Mouse (Mus musculus) brown adipose tissue, adult 24 weeks (tissue): ENCODE data around the gene As3mt. TPM values are rescaled to one million over a fixed set of nuclear protein-coding genes. Genes with fewer than 3 reads are reported as not detected.
"Not testable (repeated sequence)": the region's sequence is repeated elsewhere in the genome, so short reads cannot be mapped to it uniquely, and the experiment has no call there.

Experiments used
- H3K27ac ChIP-seq: fragments of 200-500 bp; replicated peaks from 2 replicates; pipeline ENCODE4 v1.5.1; 2012; ENCODE audit warnings: low read depth, mild to moderate bottlenecking, low read length
- H3K4me1 ChIP-seq: fragments of 200-500 bp; 2 replicates; pipeline ENCODE4 v1.6.1; 2012; ENCODE audit warnings: low read length, mixed read lengths; ENCODE audit not compliant: control insufficient read depth, insufficient read depth, insufficient read length
- H3K4me3 ChIP-seq: fragments of 200-500 bp; 2 replicates; pipeline ENCODE4 v1.5.1; 2012; ENCODE audit warnings: low read depth, mild to moderate bottlenecking, low read length, moderate library complexity; ENCODE audit not compliant: insufficient read depth
- polyA plus RNA-seq: library from polyadenylated mRNA; stranded (reverse); fragments of >200 nt; gene quantifications from 2 replicates; pipeline ENCODE4 v1.2.4, GENCODE M21; 2012; ENCODE audit not compliant: missing spikeins, insufficient read depth, insufficient read length

The As3mt gene
- polyA plus RNA-seq, 1 experiment: 13.3 TPM

DNA sequence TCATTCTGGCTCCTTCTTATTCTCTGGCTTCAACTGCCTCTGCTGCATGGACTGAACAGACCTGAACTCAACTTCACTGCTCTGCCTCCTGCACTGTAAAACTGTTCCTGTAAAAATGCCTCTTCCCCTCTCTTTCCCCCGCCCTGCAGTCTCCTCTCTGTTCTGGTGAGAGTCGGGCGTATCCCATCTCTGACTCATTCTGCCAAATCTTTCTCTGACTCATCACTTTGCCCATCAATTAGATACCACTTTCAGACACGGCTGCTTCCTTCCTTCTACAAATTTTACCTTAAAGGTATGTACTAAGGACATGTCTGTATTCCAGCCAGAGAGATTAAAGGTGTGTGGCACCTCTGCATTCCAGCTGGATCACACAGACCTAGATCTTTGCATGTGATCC, 10.9 kb downstream of the As3mt start:
- H3K27ac ChIP-seq: no peak overlapping the region
- no peak overlapping the region for H3K4me3 ChIP-seq
- H3K4me1 ChIP-seq: no peaks in the 10 kb centered on the region; the same call in 1 of the 2 replicates

DNA sequence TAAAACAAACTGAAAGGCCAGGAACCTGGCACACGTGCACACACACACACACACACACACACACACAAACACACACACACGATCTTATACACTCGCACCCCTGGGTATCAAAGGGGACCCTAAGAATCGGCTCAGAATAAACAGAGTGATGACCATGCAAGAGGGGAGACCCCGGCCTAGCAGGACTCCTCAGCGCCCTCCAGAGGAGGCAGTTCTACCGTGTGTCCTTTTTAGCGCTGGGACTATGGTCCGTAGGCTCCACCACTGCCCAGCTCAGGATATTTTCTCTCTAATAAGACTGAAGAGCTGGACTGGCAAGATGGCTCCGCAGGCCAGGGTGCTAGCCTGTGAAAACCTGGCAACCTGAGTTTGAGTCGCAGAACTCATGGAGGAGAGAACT, 17.2 kb downstream of the As3mt start:
- Histone ChIP-seq H3K4me1 (no peaks in the 10 kb centered on the region; the same call in 1 of the 2 replicates), H3K4me3 (no peak overlapping the region), H3K27ac (no peak overlapping the region)

DNA sequence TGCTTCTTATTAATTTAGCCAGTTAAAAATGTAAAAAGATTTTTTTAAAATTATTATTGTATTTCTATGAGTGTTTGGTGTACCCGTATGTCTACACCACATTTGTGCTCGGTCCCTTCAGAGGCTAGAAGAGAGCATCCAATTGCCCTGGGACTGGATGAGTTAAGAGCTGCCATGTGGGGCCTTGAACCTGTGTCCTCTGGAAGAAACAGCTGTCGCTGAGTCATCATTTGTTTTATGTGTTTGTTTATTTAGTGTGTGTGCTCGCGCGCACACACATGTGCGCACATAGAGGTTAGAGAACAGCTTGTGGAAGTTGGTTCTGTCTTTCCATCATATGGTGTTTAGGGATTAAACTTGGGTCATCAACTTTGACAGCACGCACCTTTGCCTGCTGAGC, 18.9 kb downstream of the As3mt start:
- H3K27ac ChIP-seq: no peak overlapping the region
- H3K4me1 ChIP-seq: no peaks in the 10 kb centered on the region; the same call in 1 of the 2 replicates
- H3K4me3 ChIP-seq: no peak overlapping the region

DNA sequence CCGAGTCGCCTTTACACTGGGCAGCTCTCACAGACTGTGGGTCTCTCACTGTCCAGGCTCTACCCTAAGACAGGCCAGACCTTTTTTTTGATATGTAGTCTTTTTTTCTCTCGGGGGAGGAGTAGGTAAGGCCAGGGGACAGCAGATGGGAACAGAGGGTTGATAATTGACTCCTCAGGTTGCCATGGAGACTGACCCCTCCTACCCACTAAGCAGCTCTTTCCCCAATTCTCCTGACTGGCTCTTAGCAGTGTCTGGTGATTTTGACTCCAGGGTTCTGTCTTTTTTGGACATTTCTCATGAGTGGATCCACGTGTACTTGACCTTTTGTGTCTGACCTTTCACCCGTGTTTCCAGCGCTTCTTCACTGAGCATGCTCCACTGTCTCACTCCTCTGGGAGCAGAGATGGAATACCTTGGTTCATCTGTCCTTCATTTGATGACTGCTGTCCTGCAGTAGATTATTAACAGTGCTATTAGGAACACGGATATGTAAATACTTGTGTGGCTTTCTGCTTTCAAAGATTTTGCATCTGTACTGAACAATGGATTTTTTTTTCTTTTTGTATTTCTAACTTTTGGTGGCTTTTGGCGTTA, 20.0 kb downstream of the As3mt start:
- no peaks in the 10 kb centered on the region for H3K4me1 ChIP-seq
- H3K4me3 ChIP-seq: no peak overlapping the region
- H3K27ac ChIP-seq: no peak overlapping the region

DNA sequence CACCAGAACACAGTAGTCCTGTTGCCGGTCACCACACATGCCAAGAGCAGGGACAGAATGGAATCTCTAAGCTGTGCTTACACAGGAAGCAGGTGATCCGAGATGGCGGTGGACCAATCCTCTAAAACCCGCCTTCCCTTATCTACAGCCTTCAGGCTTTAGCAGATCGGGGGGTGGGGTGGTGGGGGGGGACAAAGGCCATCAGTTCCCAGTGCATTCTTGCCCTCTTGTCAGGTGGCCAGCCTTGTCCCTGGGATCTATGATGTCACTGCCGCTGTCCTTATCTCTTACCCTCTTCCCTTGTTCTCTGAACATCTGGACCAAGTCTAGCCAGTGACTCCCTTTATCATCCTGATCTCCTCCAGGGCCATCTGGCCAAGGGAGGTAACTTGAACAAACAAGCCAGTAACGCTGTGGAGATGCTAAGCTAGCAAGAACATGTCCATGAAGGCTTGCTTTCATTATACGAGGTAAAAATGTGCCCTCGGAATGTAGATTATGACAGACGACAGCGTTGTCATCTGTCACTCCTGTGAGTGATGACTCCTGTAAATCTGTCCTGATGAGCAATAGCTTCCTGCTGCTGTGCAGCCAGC, 20.8 kb downstream of the As3mt start:
- Histone ChIP-seq H3K4me1 (no peaks in the 10 kb centered on the region), H3K4me3 (no peak overlapping the region), H3K27ac (no peak overlapping the region)

DNA sequence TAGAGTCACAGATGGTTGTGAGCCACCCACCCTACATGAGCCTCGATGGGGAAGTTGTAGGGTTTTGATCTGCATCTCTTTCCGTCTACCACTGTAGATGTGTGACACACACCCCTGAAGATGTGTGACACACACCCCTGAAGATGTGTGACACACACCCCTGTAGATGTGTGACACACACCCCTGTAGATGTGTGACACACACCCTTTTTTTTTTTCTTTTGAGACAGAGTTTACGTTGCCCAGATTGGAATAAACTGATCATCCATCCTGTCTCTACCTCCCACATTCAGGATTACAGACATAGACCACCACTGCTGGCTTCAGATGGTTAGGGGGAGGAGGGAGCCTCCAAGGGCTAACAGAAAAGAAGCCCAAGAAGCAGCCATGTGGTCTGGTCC, 21.7 kb downstream of the As3mt start:
- Histone ChIP-seq H3K4me3 (no peak overlapping the region), H3K4me1 (no peaks in the 10 kb centered on the region), H3K27ac (no peak overlapping the region)

DNA sequence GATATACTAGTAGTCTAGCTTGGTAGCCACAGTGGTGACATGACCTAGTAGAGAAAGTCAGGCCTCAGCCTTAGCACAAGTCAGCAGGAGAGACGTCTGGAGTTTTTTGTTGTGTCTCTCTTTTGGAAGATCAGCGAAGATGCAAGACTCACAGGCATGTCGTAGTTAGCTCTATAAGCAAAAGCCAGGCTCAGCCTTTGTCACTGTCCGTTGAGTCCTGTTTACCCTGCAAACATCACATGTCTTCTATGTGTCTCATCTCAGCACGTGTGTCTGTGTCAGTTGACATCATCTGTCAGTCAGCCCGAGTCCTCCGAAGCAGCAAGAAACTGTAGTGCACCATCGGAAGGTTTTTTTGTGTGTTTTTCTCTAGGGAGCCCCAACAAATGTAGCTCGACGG, 24.1 kb downstream of the As3mt start:
- Histone ChIP-seq H3K4me3 (no peak overlapping the region), H3K4me1 (no peaks in the 10 kb centered on the region), H3K27ac (no peak overlapping the region)

DNA sequence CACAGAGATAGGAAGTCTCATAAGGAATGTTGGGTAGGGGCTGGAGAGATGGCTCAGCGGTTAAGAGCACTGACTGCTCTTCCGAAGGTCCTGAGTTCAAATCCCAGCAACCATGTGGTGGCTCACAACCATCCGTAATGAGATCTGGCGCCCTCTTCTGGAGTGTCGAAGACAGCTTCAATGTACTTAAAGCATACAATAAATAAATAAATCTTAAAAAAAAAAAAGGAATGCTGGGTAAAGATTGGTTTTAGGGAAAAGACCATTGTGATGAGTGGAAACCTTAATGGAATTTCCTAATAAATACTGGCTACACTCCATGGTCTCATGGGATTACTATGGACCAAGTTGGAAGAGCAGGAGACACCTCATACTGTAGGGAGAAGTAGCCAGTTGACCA, 25.4 kb downstream of the As3mt start:
- H3K4me1 ChIP-seq, H3K4me3 ChIP-seq, H3K27ac ChIP-seq: not testable (repeated sequence)

DNA sequence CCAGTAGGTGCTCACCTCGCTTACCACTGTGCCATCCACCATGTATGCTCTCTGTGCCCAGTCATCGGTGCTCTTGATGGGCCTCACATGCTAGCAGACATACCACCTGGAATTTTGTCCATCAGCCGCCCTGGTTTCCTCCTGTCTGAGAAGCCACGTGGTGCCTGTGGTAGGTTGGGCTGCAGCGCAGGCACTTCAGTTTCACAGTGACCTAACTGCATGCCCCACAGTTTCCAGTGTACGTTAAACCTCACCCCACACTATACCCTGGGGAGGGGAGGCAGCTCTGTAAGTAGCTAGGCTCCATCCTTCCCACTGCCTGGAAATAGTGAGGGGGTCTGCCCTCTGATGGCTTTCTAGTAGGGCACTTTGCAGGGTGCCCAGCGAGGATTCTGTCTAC, 26.4 kb downstream of the As3mt start:
- Histone ChIP-seq H3K4me3 (no peak overlapping the region), H3K27ac (no peak overlapping the region), H3K4me1 (no peaks in the 10 kb centered on the region)

DNA sequence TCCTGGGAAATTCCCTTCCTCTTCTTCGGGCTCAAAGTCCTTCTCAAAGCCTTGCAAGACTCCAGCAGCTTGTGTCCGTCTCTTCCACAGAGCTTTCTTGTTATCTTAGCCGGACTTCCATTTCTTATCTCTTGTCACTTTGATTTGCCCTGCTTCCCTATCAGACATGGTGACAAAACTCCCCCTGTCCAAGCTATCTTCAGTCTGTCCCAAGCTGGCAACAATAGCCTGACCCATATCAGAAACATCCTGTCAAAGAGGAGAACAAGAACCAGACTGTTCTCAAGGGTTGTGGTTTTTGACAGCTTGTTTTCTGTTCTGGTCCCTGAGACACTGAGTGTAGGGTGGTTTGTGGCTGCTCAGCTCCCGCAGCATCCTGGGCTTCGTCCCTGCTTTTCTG, 28.0 kb downstream of the As3mt start:
- Histone ChIP-seq H3K27ac (no peak overlapping the region), H3K4me1 (no peaks in the 10 kb centered on the region), H3K4me3 (no peak overlapping the region)

DNA sequence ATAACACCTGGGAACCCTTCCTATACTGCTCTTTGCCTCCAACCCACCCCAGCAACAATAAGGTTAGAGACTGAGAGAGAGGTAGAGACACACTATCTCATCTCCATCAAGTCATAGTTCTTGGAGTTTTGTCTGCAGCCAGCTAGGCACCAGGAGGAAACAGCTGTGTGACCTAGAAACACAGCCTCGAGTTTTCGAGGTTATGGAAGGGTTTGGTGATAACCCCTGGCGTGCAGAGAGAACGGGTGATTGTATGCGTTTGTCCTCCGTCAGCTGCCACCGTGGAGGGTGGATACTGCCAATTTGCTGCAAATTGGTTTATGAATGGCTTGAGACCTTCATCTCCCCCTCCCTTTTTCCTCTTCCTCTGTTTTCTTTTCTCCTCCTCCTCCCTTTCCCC, 29.8 kb downstream of the As3mt start:
- no peak overlapping the region for H3K27ac ChIP-seq
- no peaks in the 10 kb centered on the region for H3K4me1 ChIP-seq
- H3K4me3 ChIP-seq: no peak overlapping the region

DNA sequence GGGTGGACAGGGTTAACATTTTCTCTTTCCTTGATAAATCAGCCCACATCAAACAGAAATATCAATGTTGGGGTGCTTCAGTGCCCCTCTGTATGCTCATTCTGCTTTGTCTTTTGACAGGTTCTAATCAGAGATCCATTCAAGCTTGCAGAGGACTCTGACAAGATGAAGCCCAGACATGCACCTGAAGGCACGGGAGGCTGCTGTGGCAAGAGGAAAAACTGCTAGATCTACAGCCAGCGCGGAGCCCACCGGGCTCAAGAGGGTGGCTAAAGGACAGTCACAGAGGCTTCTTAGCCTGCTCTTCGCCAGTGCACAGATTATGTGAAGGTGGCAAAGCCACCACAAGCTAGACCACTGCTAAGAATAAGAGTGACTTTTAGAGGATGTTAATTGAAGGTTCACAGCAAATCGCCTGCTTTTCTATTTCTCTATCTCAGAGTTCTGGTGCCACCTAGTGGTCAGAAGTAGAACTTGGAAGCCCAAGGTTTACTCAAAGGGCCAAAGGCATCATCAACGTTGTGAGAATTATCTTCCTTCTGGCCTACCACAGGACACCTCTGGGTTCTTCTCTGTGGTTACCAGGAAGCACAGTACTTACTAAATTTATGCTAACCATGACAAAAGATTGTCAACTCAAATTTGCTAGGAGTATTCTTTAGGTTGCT, 33.2 kb downstream of the As3mt start:
- Histone ChIP-seq H3K4me3 (no peak overlapping the region), H3K4me1 (no peaks in the 10 kb centered on the region), H3K27ac (no peak overlapping the region)

DNA sequence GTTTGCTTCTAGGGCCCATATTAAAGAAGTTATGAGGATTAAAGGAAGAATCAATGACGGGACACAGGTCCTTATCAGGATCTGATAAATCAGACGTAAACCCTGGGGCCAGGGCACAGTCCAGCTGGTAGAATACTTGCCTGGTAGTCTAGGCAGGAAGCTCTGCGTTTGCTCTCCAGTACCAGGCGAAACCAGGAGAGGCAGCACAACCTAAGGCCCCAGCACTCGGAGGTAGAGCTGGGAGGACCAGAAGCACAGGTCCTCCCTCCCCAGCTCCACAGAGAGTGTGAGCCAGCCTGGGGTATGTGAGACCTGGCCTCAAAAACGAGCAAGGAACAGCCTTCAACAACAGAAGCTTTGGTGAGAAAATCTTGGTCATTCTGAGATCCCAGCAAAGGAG, 34.3 kb downstream of the As3mt start:
- H3K4me3 ChIP-seq: no peak overlapping the region
- H3K27ac ChIP-seq: no peak overlapping the region

DNA sequence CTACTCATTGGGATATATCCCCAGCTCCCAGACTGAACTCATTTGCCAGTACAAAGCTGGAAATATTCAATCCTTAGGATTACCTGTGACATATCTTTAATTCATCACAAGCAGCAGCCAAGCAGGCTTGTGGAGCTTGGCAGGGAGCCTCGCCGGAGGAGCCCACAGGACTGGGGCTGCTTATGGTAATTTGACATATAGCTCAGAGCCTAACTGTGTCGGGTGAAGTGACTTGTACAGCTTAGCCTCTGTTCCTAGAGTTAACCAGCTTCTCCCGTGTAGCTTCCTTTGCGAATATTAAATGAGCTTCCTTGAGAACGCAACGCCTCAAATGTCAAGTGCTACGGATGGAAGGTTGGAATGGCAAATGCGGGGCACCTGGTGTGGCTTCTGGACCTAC, 37.4 kb downstream of the As3mt start:
- Histone ChIP-seq H3K4me3 (no peak overlapping the region), H3K4me1 (no peaks in the 10 kb centered on the region), H3K27ac (no peak overlapping the region)

More for the DNA sequence above, 34.3 kb downstream of the As3mt start:
- no peaks in the 10 kb centered on the region for H3K4me1 ChIP-seq

DNA sequence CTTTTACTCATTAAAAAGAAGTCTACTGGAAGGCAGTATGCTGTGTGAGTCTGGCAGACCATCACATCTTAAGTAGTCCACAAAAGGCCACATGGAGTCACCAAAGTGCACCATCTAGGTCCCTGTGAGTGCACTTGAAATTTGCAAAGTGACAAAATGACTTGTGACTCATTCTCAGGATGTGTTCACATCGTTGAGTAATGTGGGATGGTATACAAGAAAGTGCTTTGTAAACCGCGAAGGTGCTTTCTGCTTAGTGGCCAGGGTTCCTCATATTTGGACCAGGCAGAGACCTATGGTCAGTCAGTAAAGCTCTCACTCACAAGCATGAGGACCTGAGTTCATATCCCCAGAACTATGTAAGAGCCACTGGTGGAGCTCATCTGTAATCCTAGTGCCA, 40.5 kb downstream of the As3mt start:
- Histone ChIP-seq H3K27ac (no peak overlapping the region), H3K4me3 (no peak overlapping the region), H3K4me1 (no peaks in the 10 kb centered on the region)

DNA sequence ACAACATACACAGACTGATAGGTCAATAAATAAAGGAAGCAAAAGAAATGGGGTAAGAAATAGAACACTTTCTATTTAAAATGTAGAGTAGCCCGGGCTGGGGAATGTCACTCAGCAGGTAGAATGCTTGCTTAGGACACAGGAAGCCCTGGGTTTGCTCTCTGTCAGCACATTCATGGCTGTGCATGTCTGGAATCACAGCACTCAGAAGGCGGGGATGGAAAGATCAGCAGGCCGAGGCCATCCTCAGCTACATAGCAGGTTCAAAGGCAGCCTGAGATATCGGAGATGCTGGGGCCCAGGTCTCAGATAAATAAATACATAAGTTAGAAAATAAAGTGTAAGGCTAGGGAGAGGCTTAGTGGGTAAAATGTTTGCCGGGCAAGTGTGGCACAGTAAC, 45.0 kb downstream of the As3mt start:
- H3K4me1 ChIP-seq: no peaks in the 10 kb centered on the region
- H3K4me3 ChIP-seq: no peak overlapping the region
- no peak overlapping the region for H3K27ac ChIP-seq
